Mouse (Mus musculus) testis, adult 2 months (tissue): ENCODE measurements around the gene Hephl1.

Experiments used
- CTCF ChIP-seq: fragments of 200-500 bp; IDR thresholded peaks from 2 replicates; pipeline ENCODE4 v1.5.1; 2012; ENCODE audit warnings: low read depth, mild to moderate bottlenecking, inconsistent platforms, low read length, moderate library complexity; ENCODE audit not compliant: control insufficient read depth, insufficient read depth, insufficient replicate concordance
- POLR2A ChIP-seq: fragments of 200-500 bp; IDR thresholded peaks from 2 replicates; pipeline ENCODE4 v1.6.1; 2012; ENCODE audit warnings: low read depth, mild to moderate bottlenecking, inconsistent platforms, low read length, moderate library complexity; ENCODE audit not compliant: control insufficient read depth

GRCm38 (mm10) chr9:15125897-15126296, 14.0 kb upstream of the Hephl1 start:
- no peak for TF ChIP-seq CTCF
- no peak for TF ChIP-seq POLR2A
